Mouse (Mus musculus): ENCODE measurements around the gene Tcirg1. TPM values are rescaled to one million over a fixed set of nuclear protein-coding genes. Genes with fewer than 3 reads are reported as not detected.
A peak's percentile ranks its signal among the peaks of the same experiment; 100 is the strongest.

Tcirg1 gene
- total RNA-seq, 2 experiments from 2014 or later = 15.4 to 20.2 TPM

DNA sequence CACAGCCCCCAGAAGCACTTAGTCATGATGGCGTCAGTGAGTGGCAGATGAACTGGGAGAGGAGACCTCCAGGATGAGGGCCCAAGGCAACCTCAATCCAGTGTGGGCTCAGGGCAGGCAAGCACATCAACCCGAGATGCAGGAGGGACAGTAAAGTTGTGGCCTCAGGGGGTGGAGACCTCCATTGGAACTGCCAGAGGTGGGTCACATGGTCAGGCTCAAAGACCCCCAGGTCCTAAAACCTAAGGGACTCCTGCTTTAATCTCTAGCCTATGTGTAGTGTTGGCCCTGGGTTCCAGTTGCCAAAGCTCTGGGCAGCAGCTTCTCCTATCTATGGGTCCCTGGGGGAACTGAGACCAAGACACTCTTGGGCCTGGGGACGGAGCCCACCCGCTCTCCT, 21.8 kb upstream of the Tcirg1 start:
- no peak for DNase-seq (ENCODE audit: low spot score in 2 of 2)

DNA sequence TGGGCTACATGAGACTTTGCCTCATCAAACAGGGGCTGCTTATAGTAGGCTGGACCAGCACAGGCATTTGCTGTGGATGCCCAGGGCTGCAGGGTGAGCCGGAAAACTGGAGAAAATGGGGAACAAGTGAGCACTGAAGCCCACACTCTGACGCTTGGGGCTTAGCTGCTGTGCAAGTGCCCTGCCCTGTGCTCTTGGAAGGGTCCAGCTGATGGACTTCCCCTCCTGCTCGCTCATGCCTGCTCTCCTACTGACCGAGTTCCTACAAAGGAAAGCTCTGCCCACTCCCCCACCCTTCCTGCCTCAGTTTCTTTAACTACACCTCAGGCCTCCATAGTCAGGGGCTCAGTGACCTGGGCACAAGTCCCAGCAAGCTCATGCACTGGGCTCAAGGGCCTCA, 21.1 kb upstream of the Tcirg1 start:
- no peak for DNase-seq (ENCODE audit: low spot score in 2 of 2)

- DNase-seq (ENCODE audit: low spot score in 2 of 2) = no peak
Observed at GRCm38 (mm10) chr19:3926685-3927084, 19.8 kb upstream of the Tcirg1 start.

- no peak for DNase-seq (ENCODE audit: low spot score in 2 of 2)
Observed at GRCm38 (mm10) chr19:3926279-3926678, 19.3 kb upstream of the Tcirg1 start.

DNA sequence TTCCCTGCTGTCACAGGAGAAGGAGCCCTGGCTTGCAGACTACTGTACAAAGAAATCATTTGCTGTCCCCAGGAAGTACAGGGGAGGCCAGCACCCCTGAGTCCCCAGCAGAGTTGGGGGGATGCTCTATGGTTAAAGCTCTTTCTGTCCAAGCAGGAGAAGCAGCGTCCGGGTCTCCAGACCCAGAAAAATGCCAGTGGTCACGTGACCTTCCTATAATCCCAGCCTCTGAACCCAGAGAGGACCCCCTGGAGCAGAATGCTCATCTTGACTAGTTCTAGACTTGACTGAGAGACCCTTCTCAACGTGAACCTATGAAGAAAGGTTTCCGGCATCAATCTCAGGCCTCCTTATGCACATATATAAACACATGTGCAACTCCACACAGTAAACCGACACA, 18.9 kb upstream of the Tcirg1 start:
- DNase-seq (ENCODE audit: low spot score in 2 of 2) = no peak

GRCm38 (mm10) chr19:3924868-3925267, 17.9 kb upstream of the Tcirg1 start:
- no peak for DNase-seq (ENCODE audit: low spot score in 2 of 2)

DNA sequence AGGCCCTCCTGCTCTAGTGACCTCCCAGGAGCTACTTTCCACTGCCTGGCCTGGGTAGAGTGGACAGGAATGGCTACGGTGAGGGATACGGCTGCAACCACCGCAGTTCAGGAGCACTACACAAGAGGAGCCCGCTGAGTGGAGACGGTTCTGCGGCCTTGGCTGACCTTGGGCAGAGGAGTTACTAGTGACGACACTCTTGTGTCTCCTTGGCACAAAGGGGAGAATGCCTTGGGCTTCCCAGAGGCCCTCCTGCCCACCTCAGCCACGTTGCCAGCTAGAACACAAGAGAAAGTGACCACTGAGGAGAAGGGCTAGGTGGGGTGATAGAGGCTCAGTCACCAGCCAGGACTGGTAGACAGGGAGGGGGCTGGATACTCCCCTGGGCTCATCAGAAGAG, 17.3 kb upstream of the Tcirg1 start:
- no peak for DNase-seq (ENCODE audit: low spot score in 2 of 2)

GRCm38 (mm10) chr19:3923586-3923985, 16.7 kb upstream of the Tcirg1 start:
- DNase-seq (ENCODE audit: low spot score in 2 of 2) = no peak

GRCm38 (mm10) chr19:3922661-3923371, 15.9 kb upstream of the Tcirg1 start:
- DNase-seq (ENCODE audit: low spot score in 2 of 2) = no peak

DNA sequence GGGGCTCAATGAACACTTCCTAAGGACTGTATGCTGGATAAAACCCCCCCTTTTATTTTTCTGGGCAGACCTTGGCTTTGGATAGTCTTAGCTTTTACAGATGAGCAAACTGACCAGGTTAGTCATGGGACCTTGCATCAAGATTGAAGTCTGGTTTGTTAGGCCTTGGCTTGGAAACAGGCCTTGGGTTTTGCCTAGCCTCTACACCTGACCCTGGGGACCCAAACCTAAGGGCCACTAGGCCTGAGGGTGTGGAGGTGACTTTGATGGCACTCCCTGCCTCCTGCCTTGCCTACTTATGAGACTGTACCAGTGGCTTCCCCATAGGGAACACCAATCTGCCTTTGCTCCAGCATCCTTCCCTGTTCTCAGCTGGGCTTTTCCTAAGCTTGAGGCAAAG, 13.0 kb upstream of the Tcirg1 start:
- DNase-seq (ENCODE audit: low spot score in 2 of 2) = no peak

GRCm38 (mm10) chr19:3916727-3917126, 9.8 kb upstream of the Tcirg1 start:
- no peak for DNase-seq (ENCODE audit: low spot score in 2 of 2)

GRCm38 (mm10) chr19:3914535-3914934, 7.6 kb upstream of the Tcirg1 start:
- no peak for DNase-seq (ENCODE audit: low spot score in 2 of 2)

DNA sequence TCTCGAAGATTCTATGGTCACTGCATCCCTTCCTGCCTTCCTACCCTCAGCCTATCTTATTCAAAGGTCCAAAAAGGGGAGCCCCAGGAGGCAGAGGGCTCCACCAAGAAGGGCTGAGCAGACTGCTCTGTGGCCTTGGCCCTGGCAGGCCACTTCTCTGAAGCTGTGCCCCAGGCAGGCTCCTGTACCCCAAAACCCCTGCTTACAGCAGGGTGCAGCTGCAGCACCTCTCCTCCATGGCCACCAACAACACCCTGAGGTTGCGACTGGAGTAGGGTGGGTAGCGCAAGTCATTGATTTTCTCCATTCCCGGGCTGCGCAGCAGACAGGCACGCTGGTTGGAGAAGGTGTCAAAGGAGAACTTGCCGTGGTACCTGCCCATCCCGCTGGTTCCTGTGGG, 6.8 kb upstream of the Tcirg1 start:
- no peak for DNase-seq (ENCODE audit: low spot score in 2 of 2)

GRCm38 (mm10) chr19:3912337-3913204, 5.6 kb upstream of the Tcirg1 start, which contains the start of gene Ndufs8:
Gene Ndufs8, minus strand, starts transcription at chr19:3912774.
- peak; percentile 92 to 98 for DNase-seq (ENCODE audit: low spot score in 2 of 2)

- no peak for DNase-seq (ENCODE audit: low spot score in 2 of 2)
Observed at GRCm38 (mm10) chr19:3910206-3910605, 3.3 kb upstream of the Tcirg1 start.

- no peak for DNase-seq (ENCODE audit: low spot score in 2 of 2)
Observed at GRCm38 (mm10) chr19:3907876-3908660, 1.1 kb upstream of the Tcirg1 start.

GRCm38 (mm10) chr19:3906326-3906725, 607 bp downstream of the Tcirg1 start:
- no peak for DNase-seq (ENCODE audit: low spot score in 2 of 2)

DNA sequence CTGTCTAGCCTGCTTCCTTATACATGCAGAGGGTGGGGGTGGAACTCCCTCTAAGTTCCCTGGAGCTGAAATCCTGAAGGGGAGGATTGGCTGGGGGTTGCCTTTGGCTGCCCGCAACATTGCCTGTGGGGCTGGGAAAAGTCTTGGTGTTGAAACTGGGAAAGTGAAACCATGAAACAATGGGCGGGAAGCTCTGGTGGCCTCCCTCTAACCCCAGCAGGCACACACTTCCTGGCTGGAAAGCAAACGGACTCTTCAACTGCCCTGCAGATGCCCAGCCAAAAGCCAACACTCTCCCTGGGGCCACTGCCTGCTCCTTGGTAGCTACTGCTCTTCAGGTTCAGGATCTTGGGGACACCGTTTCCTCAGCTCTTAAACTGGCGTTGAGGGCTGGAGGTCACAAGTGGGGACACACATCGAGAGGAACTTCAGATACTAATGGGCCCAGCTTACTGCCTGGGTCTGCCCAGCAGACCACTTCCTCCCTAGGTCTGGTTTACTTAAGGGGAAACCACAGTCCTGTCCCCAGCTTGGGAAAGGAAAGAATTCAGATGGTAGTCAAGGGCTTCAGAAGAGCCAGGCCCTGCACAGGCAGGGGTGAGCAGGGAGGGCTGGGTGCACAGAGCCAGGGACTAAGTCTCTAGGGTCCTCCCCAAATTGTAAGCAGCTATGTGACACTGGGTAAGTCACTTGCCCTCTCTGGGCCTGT, 1.5 kb downstream of the Tcirg1 start:
- no peak for DNase-seq (ENCODE audit: low spot score in 2 of 2)

DNA sequence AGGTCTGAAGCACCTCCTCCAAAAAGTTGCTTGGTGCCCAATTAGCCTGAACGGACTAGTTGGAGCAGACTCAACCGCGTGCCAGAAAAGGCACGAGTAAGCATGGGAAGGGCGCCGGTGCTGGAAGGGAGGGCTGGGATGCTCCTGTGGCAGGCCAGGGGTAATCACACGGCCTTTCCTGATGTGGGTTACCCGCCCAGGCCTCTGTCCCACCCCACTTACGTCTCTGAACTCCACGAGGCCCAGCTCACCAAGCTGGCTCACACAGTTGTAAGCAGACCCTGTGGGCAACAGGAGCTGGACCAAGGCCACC, 2.6 kb downstream of the Tcirg1 start:
- DNase-seq (ENCODE audit: low spot score in 2 of 2) = no peak

- DNase-seq (ENCODE audit: low spot score in 2 of 2) = no peak
Observed at GRCm38 (mm10) chr19:3903648-3904362, 3.1 kb downstream of the Tcirg1 start.

DNA sequence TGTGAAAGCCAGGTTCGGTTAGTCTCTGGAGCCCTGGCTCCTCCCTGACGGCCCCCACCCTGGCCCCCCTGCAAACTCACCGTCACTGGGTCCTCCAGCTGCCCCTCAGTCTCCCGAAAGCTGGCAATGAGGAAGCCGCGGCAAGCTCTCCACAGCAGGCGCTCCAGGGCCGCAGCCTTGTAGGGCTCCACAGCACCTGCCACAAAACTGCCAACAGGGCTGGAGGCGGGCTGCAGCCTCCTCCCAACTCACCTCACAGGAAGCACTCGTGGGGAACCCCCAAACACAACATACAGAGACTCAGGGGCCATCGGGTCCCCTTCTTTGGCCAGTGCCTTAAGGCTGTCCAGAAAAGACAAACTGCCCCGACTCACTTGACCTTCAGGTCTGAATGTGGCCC, 4.0 kb downstream of the Tcirg1 start:
- no peak for DNase-seq (ENCODE audit: low spot score in 2 of 2)

All from layer of hippocampus, postnatal 14 days (tissue).